Mouse (Mus musculus) Muller cell, postnatal 12 days (primary cell): Measurements from ENCODE around the gene Crip2.

Experiments used
- DNase-seq: peaks from one replicate; pipeline ENCODE4 v3.0.0-alpha.2; 2015; ENCODE audit errors: inconsistent ontology term

Gene Crip2

GRCm38 (mm10) chr12:113131601-113132000 is 8.4 kb upstream of the Crip2 start:
- DNase-seq: no peak

- peak; percentile 86 for DNase-seq
Observed at GRCm38 (mm10) chr12:113132567-113132966, 7.5 kb upstream of the Crip2 start.

- DNase-seq: no peak
Observed at GRCm38 (mm10) chr12:113133260-113133659, 6.8 kb upstream of the Crip2 start.

GRCm38 (mm10) chr12:113133861-113134403 is 6.1 kb upstream of the Crip2 start:
- no peak for DNase-seq

GRCm38 (mm10) chr12:113134502-113134901 is 5.5 kb upstream of the Crip2 start:
- no peak for DNase-seq

- no peak for DNase-seq
Observed at GRCm38 (mm10) chr12:113135401-113135800, 4.6 kb upstream of the Crip2 start.

GRCm38 (mm10) chr12:113136492-113137020 is 3.5 kb upstream of the Crip2 start:
- no peak for DNase-seq

GRCm38 (mm10) chr12:113137260-113138213 is 2.5 kb upstream of the Crip2 start:
- no peak for DNase-seq

- no peak for DNase-seq
Observed at GRCm38 (mm10) chr12:113138291-113138690, 1.7 kb upstream of the Crip2 start.

GRCm38 (mm10) chr12:113138901-113139864 is 853 bp upstream of the Crip2 start:
- no peak for DNase-seq

- peak; percentile 66 for DNase-seq
Observed at GRCm38 (mm10) chr12:113140616-113141411, 778 bp downstream of the Crip2 start.

- DNase-seq: no peak
Observed at GRCm38 (mm10) chr12:113141531-113141973, 1.5 kb downstream of the Crip2 start.

GRCm38 (mm10) chr12:113142021-113142975 is 2.3 kb downstream of the Crip2 start:
- peak; percentile 93 for DNase-seq

- DNase-seq: no peak
Observed at GRCm38 (mm10) chr12:113143164-113143563, 3.1 kb downstream of the Crip2 start.

GRCm38 (mm10) chr12:113144001-113144756 is 4.1 kb downstream of the Crip2 start:
- DNase-seq: no peak

GRCm38 (mm10) chr12:113144886-113145285 is 4.8 kb downstream of the Crip2 start:
- no peak for DNase-seq

GRCm38 (mm10) chr12:113145591-113145990 is 5.6 kb downstream of the Crip2 start:
- no peak for DNase-seq

- DNase-seq: peak; percentile 83
Observed at GRCm38 (mm10) chr12:113146112-113147057, 6.3 kb downstream of the Crip2 start, which contains the start of gene Crip1. Gene Crip1, plus strand, starts transcription at chr12:113146316.
